Mouse (Mus musculus) neutrophil, adult 59 days (primary cell): ENCODE measurements around the gene Mtr. TPM values are rescaled to one million over a fixed set of nuclear protein-coding genes. Genes with fewer than 3 reads are reported as not detected.

Experiments
- total RNA-seq, 2 experiments: library from RNA; stranded (reverse); gene quantifications; 1 replicate in 1 of 2; 2 replicates in 1 of 2; pipeline ENCODE4 v1.2.4; 2023

Gene Mtr
- 10 to 100 TPM; 23.6 to 28.8 TPM for total RNA-seq

GRCm38 (mm10) chr13:12257391-12258380, at the start of gene Mtr:
Gene Mtr (minus strand): TSS chr13:12258113.

Other genes starting within 250 kb of the Mtr start
- gene Ryr2, start 151.2 kb downstream of the Mtr start, total RNA-seq = not detected
- gene Actn2, start 82.6 kb upstream of the Mtr start, total RNA-seq = under 1 TPM in 1 of 2 experiments, not detected in 1; 0.33 TPM
- gene Heatr1, start 136.9 kb upstream of the Mtr start, total RNA-seq = 10 to 100 TPM; 34.0 TPM
- 10 to 100 TPM; 45.6 to 56.4 TPM for gene Lgals8, start 206.8 kb upstream of the Mtr start, total RNA-seq